Mouse (Mus musculus): ENCODE measurements around the gene Fras1. TPM values are rescaled to one million over a fixed set of nuclear protein-coding genes. Genes with fewer than 3 reads are reported as not detected.

Fras1 gene
- total RNA-seq, 2 experiments from 2014 or later: 22.8 to 30.6 TPM

DNA sequence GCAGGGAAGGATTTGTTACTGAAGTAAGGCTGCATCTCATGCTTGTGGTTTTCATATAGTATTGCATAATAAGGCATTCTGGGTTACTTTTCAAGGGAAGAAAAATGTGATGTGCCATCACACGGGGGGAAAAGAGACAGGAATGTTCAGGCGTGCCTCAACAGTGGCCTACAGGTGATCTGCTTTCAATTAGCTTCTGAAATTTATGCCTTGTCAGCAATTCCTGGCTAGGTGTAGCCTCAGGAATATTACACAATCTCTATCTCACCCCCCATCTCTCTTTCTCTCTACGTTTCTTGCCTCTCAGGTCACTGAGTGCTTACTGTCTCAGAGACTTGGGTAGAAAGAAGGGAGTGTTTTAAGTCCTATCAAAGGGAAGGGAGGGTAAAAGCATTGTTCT, 204.9 kb downstream of the Fras1 start:
- no peak for DNase-seq

DNA sequence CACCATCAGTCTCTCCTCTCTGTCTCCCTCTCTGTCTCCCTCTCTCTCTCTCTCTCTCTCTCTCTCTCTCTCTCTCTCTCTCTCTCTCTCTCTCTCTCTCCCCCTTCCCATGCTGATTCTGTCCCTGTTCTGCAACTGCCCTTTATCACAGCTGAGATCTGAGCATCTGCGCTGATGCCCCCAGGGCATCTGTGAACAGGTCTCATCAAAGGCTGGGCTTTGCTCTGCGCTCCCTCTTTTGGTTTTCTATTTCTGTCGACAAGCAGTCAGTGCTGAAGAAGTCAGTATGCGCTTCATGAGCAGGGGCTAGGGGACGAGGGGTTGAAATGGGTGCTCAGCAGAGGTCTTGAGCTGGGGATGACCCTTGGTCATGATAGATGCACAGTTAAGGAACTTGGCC, 206.2 kb downstream of the Fras1 start:
- DNase-seq: no peak

DNA sequence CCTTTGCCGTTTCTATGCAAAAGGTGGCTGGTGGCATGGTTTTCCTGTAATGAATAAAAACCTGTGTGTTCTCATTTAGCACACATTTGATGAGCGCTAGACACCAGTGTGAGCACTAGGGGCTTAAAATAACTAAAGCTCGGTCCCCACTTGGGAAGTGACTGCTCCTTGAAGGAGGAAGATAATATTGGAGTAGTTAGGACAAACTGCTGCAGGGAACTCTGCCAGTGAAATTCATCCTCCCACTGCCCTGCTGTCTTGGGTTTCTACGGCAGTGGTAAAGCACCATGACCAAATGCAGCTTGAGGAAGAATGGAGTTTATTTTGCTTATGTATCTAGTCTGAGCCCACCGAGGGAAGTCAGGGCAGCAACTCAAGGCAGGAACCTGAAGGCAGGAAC, 211.0 kb downstream of the Fras1 start:
- no peak for DNase-seq

DNA sequence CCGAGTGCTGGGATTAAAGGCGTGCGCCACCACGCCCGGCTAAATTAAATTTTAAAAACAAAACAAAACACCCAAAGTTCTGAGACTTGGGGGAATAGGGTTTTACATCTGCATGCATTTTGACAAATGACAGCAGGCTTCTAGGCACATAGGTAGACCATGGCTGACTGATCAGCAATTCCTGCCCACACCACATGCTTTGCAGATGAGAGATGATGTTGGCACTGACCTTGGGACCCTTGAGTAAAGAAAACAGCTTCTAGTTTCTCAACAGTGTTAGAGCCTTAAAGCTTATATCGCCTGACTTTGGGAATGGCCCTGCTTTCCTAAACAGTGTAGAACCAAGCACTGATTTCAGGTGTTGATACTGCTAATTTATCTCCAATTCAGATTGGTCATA, 216.9 kb downstream of the Fras1 start:
- no peak for DNase-seq

DNA sequence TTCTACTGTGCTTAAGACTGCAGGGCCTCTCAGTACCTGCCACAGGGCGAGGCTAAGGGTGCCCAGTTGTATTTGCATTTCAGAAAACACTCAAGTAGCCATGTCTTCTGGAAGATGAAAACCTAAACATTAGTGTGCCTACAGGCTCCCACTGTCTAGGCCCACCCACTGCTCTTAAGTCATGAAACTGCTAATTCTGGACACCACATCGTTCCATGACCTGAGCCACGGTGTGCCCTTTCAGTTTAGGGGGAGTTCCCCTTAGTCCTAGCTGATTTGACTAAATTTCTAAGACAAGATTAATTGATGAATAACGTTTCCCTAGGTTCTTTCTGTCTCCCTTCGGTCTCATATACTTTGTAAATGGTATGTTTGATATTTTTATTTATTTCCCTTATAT, 222.0 kb downstream of the Fras1 start:
- no peak for DNase-seq

DNA sequence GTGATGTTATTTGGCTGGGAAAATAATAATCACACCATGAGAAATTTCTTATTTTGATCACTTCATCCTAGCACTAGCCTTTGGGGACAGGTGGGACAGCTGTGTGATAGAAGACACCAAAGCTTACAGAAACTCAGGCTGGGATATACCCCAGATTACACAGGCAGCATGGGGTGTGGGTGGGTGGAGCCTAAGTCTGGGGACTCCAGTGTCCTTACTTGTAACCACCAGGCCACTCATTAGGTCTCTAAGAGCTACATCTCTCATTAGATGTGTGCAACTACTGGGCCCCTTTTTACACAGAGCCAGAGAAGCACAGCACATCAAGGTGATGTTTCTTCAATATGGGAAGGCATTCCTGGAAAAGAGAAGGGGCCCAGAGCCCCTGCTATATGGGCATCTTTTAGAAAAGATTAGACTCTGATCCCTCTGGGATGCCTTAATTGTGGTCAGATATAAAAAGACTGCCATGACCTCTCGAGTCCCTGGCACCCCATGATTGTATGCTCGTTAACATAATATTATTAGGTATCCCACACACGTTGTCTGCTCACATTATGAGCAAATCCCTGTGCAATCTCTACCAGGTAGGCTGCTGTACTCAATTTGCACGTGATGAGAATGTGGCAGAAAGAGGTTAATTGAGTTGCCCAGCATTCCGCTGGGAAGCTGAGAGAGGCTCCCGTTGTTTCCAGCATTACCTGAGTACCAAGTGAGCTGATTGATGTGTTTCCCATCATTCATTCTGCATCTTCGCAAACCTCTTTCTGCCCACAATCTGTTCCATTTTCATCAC, 230.4 kb downstream of the Fras1 start:
- no peak for DNase-seq

DNA sequence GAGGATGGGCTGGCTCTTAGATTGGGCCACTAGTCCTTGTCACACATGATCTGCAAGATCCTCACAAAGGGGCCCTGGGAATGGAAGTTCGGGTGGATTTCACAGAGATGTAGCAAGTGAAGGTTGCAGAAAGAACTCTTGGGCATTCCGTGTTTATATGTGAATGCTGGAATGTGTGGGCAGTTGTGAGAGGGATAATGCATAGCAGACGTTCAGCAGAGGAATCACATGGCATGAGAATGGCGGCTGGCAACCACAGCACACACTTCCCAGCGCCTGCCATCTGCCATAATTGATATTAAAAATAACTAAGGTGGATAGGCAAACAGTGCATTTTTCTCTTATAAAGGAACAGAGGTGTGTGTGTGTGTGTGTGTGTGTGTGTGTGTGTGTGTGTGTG, 234.3 kb downstream of the Fras1 start:
- no peak for DNase-seq

DNA sequence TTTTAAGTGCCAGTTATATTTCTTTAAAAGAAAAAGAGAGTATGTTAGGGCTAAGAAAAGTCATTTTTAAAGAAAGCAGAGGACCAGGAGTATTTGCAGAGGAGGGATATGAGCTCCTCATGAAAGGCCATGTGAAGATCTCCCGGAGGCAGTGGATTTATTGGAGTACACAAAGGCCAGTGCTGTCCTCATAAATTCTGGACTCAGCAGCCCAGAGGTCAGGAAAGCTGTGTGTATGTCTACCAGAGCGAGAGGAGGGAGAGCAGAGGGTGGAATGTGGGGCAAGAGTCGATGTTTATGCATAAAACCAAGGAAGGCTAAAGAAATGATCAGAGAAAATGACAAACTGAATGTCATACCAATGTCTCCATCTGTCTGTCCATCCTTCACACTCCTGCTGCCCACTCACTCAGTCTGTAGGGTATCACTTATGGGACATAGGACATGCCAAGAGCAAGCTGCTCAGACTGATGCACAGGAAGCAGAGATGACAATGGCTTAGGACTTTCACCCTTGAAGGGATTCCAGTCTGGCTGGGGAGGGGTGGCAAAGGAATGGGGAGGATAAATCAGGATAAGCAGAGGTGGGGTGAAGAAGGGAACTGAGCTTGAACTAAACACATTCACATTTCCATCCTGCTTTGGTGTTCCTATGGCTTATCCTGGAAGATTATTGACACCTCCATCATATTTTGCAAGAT, 235.0 kb downstream of the Fras1 start:
- no peak for DNase-seq

DNA sequence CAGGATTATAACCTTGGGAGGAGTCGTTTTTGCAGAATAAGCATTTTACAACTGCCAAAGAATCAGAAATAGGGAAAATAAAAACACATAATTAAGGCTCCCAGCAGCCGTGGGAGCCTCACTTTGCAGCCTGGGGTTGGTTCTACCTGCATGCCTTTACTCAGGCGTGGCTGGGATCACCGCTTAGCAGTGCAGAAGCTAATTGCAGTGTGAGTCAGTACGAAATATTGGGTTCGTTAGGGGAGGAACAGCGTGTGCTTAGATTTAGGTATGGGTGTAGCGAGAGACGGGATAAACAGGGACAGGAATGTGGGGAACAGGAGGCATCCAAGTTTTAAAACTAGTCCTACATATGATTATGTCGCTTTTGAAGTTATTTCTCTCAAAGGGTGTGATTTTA, 238.3 kb downstream of the Fras1 start:
- no peak for DNase-seq

DNA sequence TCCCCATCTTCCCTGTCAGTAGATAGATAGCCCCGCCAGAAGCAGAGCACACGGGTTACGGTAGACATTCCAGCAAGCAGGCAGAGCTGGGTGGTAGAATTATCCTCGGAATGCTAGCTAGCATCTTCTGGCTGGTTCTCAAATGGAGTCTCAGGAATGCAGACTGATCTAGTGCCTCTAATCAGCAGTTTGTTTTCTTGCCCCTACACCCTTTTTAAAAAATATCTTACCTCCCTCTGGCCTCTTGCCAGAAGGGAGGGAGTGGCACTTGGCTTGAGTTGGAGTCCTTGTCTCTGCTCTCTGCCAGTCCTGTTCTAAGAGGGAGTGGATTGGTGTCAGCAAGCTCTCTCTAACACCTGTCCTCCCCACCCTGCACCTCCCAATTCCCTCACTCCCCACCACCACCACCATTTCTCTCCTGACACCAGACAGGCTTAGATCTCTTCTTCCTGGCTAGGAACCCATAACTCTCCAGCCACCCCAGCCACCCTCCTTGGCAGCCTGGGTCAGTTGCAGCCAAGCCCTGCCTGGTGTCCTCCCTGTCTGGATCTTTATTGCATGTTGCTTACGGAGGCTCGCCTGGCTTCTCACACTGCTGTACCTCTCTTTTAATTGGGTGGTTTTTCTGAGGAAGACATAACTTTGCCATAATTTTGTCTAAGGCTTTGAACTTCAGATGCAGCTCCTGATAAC, 243.3 kb downstream of the Fras1 start:
- no peak for DNase-seq

DNA sequence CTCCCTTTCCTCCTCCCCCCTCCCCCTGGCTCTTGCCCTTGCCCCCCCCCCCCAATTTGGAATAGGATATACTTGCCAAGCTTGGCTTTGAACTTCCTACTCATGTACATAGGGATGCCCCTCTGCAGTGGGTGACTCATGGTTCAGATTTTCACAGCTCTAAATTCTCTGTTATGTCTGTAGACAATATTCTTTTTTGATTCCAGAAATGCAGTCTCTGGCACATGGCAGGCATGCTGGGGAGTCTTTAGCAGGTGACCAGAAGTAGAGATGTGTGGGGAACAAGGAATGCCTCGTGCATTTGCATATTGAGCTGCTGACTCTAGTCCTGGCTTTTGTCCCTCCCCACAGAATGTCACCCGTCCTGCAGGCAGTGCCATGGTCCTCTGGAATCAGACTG, 244.3 kb downstream of the Fras1 start:
- no peak for DNase-seq

DNA sequence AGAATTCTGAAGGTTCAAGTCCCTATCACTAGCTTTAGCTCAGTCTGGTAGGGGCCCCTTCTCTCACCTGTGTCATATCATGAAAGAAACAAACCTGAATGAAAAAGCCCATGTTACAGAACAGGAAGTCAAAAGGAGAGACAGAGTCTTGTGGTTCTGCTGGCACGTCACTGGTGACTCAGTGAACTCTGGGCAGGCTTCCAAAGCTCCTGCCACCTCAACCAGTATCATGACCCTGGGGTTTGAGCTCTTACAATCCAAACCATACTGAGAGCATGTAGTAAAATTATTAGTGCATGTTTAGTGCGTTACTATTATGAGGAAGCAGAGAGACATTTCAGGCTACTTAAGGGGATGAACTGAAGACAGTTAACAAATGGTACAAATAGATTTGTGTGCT, 246.5 kb downstream of the Fras1 start:
- DNase-seq: no peak

DNA sequence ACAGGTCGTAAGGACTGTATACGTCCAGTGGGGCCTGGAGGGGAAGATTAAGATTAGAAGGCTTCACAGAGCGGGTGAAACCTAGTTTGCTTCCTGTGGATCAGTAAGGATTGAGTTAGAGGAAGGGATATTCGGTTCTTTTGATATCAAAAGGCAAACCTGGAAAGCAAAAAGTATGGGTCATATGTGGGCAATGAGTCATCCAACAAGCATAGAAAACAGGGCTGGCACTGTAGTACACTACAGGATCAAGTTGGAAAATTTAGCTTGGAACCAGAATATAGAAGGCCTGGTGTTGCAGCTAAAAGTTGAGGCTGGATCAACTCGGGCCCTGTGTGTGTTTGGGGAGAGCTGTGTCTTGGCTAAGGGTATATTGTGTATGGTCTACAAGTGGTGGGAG, 246.9 kb downstream of the Fras1 start:
- DNase-seq: no peak

DNA sequence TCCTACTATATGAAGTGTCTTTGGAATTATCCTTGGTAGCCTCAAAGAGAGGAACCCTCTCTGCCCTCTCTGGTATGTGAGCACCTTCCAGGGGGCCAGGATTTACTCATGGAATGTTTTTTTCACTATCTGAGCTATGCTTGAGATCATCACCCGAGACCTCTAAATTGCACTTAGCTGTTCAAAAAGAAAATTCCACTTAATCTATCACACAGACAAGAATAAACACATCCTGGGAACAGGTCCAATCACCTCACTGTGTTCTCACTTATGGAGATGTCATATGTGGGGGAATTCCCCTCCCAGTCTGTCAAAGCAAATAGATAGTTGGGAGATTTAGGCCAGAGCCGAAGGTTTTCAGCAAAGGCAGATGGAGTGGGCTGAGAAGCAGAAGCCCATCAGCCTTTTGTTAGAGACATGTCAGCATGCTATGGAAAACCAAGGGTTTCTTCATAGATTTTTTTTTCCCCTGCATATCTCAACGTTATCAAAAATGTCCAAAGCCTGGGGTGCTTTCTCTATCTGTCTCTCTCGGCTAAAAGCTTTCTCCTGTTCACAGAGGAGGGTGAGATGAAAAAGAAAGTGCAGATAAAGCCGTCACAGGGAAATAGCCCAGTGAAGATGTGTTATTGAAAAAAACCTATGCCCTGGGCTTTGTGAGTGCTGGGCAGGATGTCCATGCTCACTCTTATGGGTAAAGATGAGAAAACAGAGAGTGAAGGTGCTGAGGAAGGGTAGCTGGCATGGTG, 249.0 kb downstream of the Fras1 start:
- DNase-seq: no peak

DNA sequence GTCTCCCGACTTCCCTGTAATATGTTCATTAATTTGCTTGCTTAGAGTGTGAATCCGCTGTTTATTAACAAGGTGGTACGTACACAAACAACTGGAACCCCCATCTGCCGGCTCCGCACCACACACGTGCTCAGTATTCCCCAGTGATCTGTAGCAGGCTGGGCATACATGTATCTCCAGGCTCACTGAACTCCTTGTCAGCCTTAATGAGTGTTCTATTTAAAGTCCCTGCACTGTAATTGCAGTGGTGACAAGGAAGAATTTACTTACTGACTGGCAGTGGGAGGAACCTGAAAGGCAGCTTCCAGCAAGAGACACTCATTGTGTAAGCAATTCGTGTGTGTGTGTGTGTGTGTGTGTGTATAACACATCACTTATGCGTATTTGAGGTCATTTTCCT, 256.1 kb downstream of the Fras1 start:
- no peak for DNase-seq

DNA sequence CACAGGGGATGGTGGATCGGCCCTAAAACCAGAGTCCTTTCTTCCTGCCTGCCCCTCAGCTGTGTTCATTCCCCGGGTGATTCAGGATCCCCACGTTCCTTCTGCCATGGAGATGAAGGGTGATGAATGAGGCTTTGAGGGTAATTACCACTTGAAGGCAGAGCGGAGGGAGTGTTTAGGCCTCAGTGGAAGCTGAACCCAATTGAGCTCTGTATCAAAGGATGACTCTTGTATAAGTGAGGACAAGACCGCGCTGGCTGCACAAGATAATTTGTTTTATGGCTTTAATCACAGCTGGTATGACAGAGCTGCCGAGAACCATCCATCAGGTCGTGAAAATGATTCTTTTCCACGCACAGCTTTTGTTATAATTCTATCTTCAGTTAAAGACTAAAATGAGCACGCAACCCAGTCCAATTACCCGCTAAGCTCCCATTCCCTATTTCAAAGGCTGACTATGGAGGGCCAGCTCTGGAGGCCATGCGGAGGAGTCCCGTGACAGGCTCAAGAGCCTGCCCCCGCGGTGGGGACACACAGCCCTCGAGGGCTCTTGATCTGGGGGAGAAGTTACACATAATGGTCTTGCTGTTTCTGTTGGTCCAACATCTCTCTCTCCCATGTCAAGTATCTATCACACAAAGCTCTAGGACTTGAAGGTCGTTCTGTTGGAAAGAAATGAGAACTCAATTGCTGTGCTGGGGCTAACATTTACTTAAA, 261.5 kb downstream of the Fras1 start:
- DNase-seq: no peak

DNA sequence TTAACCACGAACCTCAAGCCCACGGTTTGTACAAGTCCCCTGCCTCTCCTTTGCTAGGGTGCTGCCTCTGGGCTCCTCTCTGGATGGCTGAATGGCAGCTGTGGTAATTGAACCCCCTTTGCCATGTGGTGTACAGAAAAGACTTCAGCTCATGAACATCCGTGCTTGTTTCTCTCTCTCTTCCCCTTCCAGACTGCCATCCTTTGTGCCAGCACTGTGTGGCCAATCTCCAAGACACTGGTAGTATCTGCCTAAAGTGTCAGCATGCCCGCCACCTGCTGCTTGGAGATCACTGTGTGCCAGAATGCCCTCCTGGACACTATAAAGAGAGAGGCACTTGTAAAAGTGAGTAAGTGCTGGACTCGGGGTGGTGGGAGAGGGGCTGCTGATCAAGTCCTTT, 262.1 kb downstream of the Fras1 start:
- DNase-seq: peak; percentile 67

DNA sequence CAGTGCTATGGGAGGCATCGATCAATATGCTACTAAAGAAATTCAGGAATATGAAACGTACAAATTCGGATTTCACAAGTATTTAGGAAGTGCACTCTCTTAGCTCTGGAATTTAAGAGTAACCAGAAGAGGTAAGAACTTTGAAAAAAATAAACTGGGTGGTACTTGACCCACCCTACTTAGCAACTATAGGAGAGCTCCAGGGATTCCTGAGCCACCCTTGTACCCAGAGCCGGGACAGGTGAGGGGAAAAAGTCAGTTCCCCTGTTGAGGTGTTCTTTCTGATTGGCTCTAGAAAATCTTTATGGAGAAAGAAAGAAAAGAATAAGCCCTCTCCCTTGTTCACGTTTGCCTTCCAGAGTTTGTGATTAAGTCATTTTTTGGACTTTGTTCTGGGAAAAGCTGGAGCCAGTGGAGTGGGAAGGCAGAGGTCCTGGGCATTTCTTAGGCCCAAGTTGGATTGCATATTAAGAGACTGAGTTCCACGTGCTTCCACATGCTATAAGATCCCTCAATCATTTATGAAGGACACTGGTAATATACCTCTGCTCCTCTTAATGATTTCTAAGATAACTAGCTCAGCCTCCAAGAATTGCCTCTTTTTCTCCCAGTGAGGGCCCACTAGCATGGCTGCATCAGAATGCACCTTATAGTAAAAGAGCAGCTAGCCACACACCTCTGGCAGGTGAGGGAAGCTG, 265.6 kb downstream of the Fras1 start:
- DNase-seq: no peak

DNA sequence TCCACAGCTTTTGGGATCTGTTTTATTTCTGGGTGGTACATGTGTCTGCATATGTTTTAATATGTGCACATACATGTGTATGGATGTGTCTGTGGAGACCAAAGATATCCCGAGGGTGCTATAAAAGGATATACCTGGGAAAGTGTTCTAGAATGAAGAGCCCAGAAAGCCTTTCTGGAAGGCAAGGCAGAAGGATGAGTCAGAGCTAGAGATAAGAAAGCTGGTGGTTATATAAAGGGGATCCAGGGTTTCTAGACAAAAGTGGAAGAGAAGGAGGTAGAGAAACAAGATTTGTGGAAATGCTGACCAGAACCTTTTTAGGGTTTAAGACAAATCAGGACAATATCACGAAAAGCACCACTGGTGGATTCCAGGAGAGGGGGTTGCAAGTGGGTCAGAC, 267.5 kb downstream of the Fras1 start:
- DNase-seq: no peak

DNA sequence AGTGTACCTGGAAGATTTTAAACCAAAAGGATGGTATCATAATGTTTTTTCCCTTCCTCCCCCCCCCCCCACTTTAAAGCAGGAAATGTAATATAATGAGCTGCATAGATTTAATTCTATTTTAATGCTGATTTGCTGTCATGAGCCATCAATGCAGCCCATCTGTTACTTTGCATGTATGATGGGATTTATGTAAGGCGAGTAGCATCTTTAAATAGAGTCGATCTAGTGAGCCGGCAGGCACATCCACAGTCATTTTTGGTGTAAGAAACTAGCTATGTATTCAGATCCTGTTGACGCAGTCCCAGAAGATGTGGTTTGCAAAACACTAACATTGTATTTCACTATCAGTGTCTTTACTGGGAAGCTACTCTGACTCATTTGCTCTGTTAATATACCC, 301.9 kb downstream of the Fras1 start:
- no peak for DNase-seq

DNA sequence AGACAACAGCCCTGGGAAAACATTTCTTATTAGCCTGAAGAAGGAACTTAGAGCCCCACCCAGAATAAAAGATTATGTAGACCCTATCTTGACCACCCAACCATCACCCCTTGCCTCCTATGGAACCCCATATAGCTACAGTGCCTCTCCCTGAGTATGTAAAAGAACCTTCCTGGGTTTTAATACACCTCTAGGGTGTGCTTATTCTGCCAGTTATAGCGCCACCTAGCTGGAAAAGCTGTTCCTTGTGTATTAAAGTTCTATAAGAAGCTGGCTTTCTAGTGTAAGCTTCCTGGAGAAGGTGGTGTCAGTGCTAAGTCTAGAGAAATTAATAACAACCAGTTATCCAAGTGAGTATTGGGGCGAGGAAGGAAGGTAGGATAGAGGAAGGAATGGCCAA, 303.7 kb downstream of the Fras1 start:
- DNase-seq: peak; percentile 30

Measured in gastrocnemius, postnatal 10 days (tissue).